Mouse (Mus musculus) embryonic facial prominence, embryonic 11.5 days (tissue): Measurements from ENCODE around the gene Cd151. TPM values are rescaled to one million over a fixed set of nuclear protein-coding genes. Genes with fewer than 3 reads are reported as not detected.

Experiments
- ATAC-seq: fragments of 200-750 bp; cut with Nextera tagmentation; replicated peaks from 2 replicates; pipeline ENCODE4 v1.8.0; 2017; ENCODE audit warnings: low read depth; ENCODE audit not compliant: insufficient number of reproducible peaks, low FRiP score, low TSS enrichment
- DNase-seq: peaks from one replicate; pipeline ENCODE4 v3.0.0-alpha.2; 2015; ENCODE audit warnings: low spot score
- H3K27ac ChIP-seq: fragments of 300-500 bp; sonication (generic); replicated peaks from 2 replicates; pipeline ENCODE4 v1.5.1; 2014; ENCODE audit warnings: mild to moderate bottlenecking, low read depth, low read length, control low read depth
- H3K27me3 ChIP-seq: fragments of 300-500 bp; sonication (generic); 2 replicates; pipeline ENCODE4 v1.6.1; 2014; ENCODE audit warnings: mild to moderate bottlenecking, low read length, moderate library complexity, mixed read lengths; ENCODE audit not compliant: control insufficient read depth, insufficient read depth
- H3K36me3 ChIP-seq: fragments of 300-500 bp; sonication (generic); replicated peaks from 2 replicates; pipeline ENCODE4 v1.6.1; 2014; ENCODE audit warnings: low read depth, mild to moderate bottlenecking, low read length, moderate library complexity, mixed read lengths; ENCODE audit not compliant: control insufficient read depth, insufficient read depth
- H3K4me1 ChIP-seq: fragments of 300-500 bp; sonication (generic); 2 replicates; pipeline ENCODE4 v1.6.1; 2014; ENCODE audit warnings: low read length, mixed read lengths; ENCODE audit not compliant: control insufficient read depth, insufficient read depth
- H3K4me2 ChIP-seq: fragments of 300-500 bp; sonication (generic); 2 replicates; pipeline ENCODE4 v1.6.1; 2014; ENCODE audit warnings: low read depth, mild to moderate bottlenecking, control low read depth, low read length, moderate library complexity
- H3K4me3 ChIP-seq: fragments of 300-500 bp; sonication (generic); 2 replicates; pipeline ENCODE4 v1.5.1; 2014; ENCODE audit warnings: low read depth, low read length, control low read depth
- H3K9ac ChIP-seq: fragments of 300-500 bp; sonication (generic); replicated peaks from 2 replicates; pipeline ENCODE4 v1.6.1; 2014; ENCODE audit warnings: mild to moderate bottlenecking, control low read depth, low read length
- H3K9me3 ChIP-seq: fragments of 300-500 bp; sonication (generic); replicated peaks from 2 replicates; pipeline ENCODE4 v1.6.1; 2016; ENCODE audit warnings: mild to moderate bottlenecking, low read length, inconsistent platforms, mixed read lengths; ENCODE audit not compliant: control insufficient read depth
- WGBS: fragments of 180-500 bp; shearing (Covaris S2); extraction: QIAGEN DNeasy Blood & Tissue Kit; methylation state at CpG from one replicate; pipeline ENCODE4 v1.1.7; 2014; 5-methylcytosine and 5-hydroxymethylcytosine counted together
- polyA plus RNA-seq: library from polyadenylated mRNA; unstranded; fragments of >200 nt; fragmentation: Nextera tagmentation; extraction: Ambion mirVana; gene quantifications from 2 replicates; pipeline ENCODE4 v1.2.1, GENCODE M21; 2014

Gene Cd151
- polyA plus RNA-seq, 1 experiment from 2014 or later: 39.2 TPM

DNA sequence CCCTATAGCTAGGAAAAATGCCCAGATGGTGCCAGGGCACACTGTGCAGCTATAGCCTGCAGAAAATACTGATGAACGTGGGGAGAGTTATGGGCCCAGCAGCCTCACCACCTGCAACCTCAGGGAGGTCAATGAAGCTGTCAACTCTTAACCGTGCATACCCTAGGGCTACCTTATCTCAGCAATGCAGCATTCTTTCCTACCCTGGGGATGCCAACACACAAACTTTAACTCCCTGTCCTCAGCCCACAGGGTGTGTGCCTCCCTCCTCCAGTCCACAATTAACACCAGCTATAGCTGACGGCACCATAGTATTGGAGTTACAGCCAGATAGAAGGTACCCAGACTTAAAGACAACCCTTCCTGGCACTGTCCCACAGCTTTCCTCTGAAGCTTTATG, 51.7 kb downstream of the Cd151 start:
- no peaks in the 10 kb centered on the region for H3K4me1 ChIP-seq
- 71% methylated on average over 3 of the region's 3 CpGs for WGBS
- no peaks in the 10 kb centered on the region for H3K27me3 ChIP-seq
- H3K4me2 ChIP-seq: no peak overlapping the region
- DNase-seq: no peak
- no peak for ATAC-seq
- H3K27ac ChIP-seq: no peak overlapping the region
- no peaks in the 10 kb centered on the region for H3K9me3 ChIP-seq
- no peak overlapping the region for H3K9ac ChIP-seq
- no peak overlapping the region for H3K4me3 ChIP-seq
- H3K36me3 ChIP-seq: no peaks in the 10 kb centered on the region; the same call in 1 of the 2 replicates

- ATAC-seq: no peak
- WGBS: 45% methylated on average over 1 of the region's 1 CpGs
- Histone ChIP-seq H3K36me3 (no peaks in the 10 kb centered on the region; the same call in 1 of the 2 replicates), H3K9ac (no peak overlapping the region), H3K27ac (no peak overlapping the region), H3K4me3 (no peak overlapping the region), H3K9me3 (no peaks in the 10 kb centered on the region), H3K4me2 (no peak overlapping the region), H3K4me1 (no peaks in the 10 kb centered on the region), H3K27me3 (no peaks in the 10 kb centered on the region)
- DNase-seq: no peak
Observed at GRCm38 (mm10) chr7:141519795-141520194, 52.6 kb downstream of the Cd151 start.

Other genes with a start within 250 kb of the Cd151 start
- gene Phrf1, start 238.6 kb upstream of the Cd151 start, polyA plus RNA-seq: 63.4 and 76.7 TPM in 2 replicates
- gene Irf7, start 200.9 kb upstream of the Cd151 start, polyA plus RNA-seq: 0.46 and 0.66 TPM in 2 replicates
- gene Cdhr5, start 190.6 kb upstream of the Cd151 start, polyA plus RNA-seq: not detected in 2 replicates
- gene Sct, start 188.3 kb upstream of the Cd151 start, polyA plus RNA-seq: 4.5 and 6.7 TPM in 2 replicates
- 0.62 and 0.89 TPM in 2 replicates for gene Drd4, start 175.4 kb upstream of the Cd151 start, polyA plus RNA-seq
- 53.9 and 60.8 TPM in 2 replicates for gene Deaf1, start 139.7 kb upstream of the Cd151 start, polyA plus RNA-seq
- gene Tmem80, start 139.7 kb upstream of the Cd151 start, polyA plus RNA-seq: 24.0 and 26.6 TPM in 2 replicates
- 3.4 and 3.5 TPM in 2 replicates for gene Eps8l2, start 128.5 kb upstream of the Cd151 start, polyA plus RNA-seq
- 340 and 364 TPM in 2 replicates for gene Taldo1, start 75.2 kb upstream of the Cd151 start, polyA plus RNA-seq
- gene Gatd1, start 53.3 kb upstream of the Cd151 start, polyA plus RNA-seq: 44.6 and 51.0 TPM in 2 replicates
- 2.5 and 3.7 TPM in 2 replicates for gene Cend1, start 37.9 kb upstream of the Cd151 start, polyA plus RNA-seq
- 27.4 and 30.4 TPM in 2 replicates for gene Slc25a22, start 29.5 kb upstream of the Cd151 start, polyA plus RNA-seq
- gene Pidd1, start 23.4 kb upstream of the Cd151 start, polyA plus RNA-seq: 9.1 and 10.1 TPM in 2 replicates
- 1,064 and 1,069 TPM in 2 replicates for gene Rplp2, start 20.0 kb upstream of the Cd151 start, polyA plus RNA-seq
- gene Pnpla2, start 12.2 kb upstream of the Cd151 start, polyA plus RNA-seq: 10.5 and 11.1 TPM in 2 replicates
- gene Cracr2b, start 6.3 kb upstream of the Cd151 start, polyA plus RNA-seq: 3.5 and 4.8 TPM in 2 replicates
- gene Polr2l, start 7.7 kb downstream of the Cd151 start, polyA plus RNA-seq: 60.6 and 67.2 TPM in 2 replicates
- gene Tspan4, start 7.8 kb downstream of the Cd151 start, polyA plus RNA-seq: 24.8 and 27.3 TPM in 2 replicates
- gene Chid1, start 72.5 kb downstream of the Cd151 start, polyA plus RNA-seq: 25.8 and 28.0 TPM in 2 replicates
- gene Ap2a2, start 94.8 kb downstream of the Cd151 start, polyA plus RNA-seq: 68.8 and 74.7 TPM in 2 replicates
- 0.08 TPM in 2 replicates for gene Muc6, start 187.9 kb downstream of the Cd151 start, polyA plus RNA-seq
- gene Muc2, start 222.9 kb downstream of the Cd151 start, polyA plus RNA-seq: 0.28 TPM in 1 of 2 replicates, not detected in the other